Mouse (Mus musculus) megakaryocyte, adult 5-6 weeks (primary cell): ENCODE results near the gene Pds5b. TPM values are rescaled to one million over a fixed set of nuclear protein-coding genes. Genes with fewer than 3 reads are reported as not detected.
"Not testable (repeated sequence)": the region's sequence is repeated elsewhere in the genome, so short reads cannot be mapped to it uniquely, and the experiment has no call there.

ENCODE experiments used
- ATAC-seq: 2 replicates; pipeline ENCODE4 v1.8.0; 2016; ENCODE audit warnings: mild to moderate bottlenecking, inconsistent platforms; ENCODE audit not compliant: poor library complexity, severe bottlenecking
- total RNA-seq, 2 experiments: library from RNA; stranded (forward) in 1 of 2; stranded (reverse) in 1 of 2; fragments of 153-499, 151-499 nt in 1 of 2; fragments of 221-1000, 200-1000 nt in 1 of 2; gene quantifications; 2 replicates each; pipeline versions ENCODE4 v1.2.3 to v1.2.4; 2015 to 2017

Pds5b gene
- total RNA-seq, 2 experiments from 2014 or later, result 27.6 to 46.1 TPM

GRCm38 (mm10) chr5:150693277-150693676, 19.7 kb downstream of the Pds5b start:
- ATAC-seq, result no peak

GRCm38 (mm10) chr5:150702714-150703113, 29.2 kb downstream of the Pds5b start:
- ATAC-seq, result peak; percentile 69

DNA sequence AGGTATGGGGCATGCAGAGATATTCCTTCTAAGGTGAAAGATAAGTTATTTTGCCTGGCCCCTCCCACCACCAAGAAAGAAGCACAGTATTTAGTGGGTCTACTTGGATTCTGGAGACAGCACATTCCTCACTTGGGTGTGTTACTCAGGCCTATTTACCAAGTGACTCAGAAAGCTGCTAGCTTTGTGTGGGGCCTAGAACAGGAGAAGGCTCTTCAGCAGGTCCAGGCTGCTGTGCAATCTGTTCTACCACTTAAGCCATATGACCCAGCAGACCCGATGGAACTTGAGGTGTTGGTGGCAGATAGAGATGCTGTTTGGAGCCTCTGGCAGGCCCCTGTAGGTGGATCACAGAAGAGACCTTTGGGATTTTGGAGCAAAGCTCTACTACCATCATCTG, 33.1 kb downstream of the Pds5b start:
- ATAC-seq, result not testable (repeated sequence)

DNA sequence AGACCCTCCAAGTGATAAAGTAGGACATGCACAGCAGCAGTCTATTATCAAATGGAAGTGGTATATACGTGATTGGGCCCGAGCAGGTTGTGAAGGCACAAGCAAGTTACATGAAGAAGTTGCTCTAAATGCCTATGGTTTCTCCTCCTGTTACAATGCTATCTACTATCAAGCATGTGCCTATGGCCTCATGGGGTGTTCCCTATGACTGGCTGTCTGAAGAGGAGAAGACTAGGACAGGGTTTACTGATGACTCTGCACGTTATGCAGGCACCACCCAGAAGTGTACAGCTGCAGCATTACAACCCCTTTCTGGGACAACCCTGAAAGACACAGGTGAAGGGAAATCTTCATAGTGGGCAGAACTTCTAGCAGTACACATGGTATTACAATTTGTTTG, 33.6 kb downstream of the Pds5b start:
- ATAC-seq, result not testable (repeated sequence)

GRCm38 (mm10) chr5:150711503-150711902, 38.0 kb downstream of the Pds5b start:
- ATAC-seq, result no peak

DNA sequence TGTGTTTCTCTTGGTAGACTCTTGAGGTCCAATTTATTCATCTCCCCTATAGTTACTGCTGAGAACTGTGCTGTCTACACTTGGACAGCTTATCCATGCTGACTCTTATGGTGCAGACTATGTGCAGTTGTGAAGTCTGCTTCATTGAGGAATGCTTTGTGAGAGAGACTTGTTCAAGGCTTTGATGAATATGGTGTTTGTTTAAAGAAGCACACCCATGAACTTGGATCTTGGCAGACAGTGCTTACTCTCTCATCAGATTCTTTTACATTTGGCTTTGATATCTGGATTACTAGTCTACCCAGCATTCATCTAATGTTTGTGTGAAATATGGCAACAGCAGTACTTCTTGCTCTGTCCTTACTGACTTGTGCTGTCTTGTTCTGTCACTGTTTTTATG, 39.9 kb downstream of the Pds5b start:
- ATAC-seq, result no peak

GRCm38 (mm10) chr5:150717775-150718174, 44.2 kb downstream of the Pds5b start:
- peak; percentile 89 for ATAC-seq

DNA sequence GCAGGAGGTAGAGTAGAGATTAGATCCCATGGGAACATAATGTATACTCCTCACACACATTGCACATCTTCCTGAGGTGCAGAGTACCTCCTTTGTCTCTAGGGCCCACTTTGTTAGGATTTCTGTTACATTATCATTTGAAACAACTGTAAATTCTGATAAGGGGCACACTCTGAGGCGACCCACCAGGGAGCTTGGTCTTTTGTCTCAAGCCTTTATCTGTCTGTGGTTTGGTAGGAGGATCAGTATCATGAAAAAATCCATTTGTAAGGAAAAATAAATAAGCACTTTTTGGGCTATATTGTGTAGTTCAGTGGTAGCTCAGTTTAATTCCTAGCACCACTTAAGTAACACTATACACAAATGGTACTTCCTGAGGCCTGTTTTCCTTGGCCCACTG, 51.1 kb downstream of the Pds5b start:
- no peak for ATAC-seq

DNA sequence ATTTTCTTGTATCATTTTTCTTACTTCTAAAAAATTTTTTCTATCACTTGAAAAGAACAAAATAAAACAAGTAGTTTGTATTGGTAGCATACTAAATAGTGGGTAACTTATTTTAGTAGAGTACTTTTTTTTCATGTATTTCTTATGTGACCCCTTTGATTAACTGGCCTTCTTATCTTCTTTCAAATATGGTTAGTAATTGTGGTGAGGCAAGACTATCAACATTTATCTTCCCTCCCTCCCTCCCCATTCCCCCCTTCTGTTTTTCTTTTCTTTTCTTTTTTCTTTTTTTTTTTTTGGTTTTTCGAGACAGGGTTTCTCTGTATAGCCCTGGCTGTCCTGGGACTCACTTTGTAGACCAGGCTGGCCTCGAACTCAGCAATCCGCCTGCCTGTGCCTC, 63.5 kb downstream of the Pds5b start:
- not testable (repeated sequence) for ATAC-seq

DNA sequence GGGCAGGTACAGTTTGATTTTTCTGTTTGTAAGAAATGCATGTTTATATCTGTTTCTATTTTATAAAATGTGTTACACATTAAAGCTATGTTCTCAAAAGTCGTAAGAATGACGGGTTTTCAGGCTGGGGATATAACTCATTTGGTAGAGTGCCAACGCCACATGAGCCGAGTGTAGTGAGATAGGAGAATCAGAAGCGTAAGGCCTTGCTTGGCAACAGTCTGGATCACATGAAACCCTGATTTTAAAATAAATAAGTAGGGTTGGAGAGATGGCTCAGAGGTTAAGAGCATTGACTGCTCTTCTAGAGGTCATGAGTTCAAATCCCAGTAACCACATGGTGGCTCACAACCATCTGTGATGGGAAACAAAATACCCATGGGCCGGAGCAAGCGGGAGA, 65.8 kb downstream of the Pds5b start:
- ATAC-seq, result no peak

GRCm38 (mm10) chr5:150740597-150740996, 67.1 kb downstream of the Pds5b start:
- no peak for ATAC-seq

DNA sequence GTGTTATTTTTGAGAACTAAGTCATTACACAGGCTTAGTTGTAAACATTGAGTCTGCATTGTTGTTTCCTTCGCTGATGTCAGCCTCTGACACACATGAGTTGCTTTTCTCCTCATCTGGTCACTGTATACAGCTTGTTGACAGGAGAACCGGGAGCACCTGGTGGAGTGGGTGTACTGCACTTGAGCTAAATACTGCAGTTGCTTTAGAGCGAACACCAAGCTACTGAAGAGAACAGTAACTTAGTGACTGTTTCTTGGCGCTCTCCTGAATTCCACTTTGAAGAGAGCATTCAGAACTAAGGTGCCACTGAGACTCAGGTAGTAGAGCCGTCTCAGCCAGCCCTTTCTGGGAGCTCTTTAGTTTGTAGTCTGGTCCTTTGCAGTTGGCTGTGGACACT, 83.1 kb downstream of the Pds5b start:
- no peak for ATAC-seq

DNA sequence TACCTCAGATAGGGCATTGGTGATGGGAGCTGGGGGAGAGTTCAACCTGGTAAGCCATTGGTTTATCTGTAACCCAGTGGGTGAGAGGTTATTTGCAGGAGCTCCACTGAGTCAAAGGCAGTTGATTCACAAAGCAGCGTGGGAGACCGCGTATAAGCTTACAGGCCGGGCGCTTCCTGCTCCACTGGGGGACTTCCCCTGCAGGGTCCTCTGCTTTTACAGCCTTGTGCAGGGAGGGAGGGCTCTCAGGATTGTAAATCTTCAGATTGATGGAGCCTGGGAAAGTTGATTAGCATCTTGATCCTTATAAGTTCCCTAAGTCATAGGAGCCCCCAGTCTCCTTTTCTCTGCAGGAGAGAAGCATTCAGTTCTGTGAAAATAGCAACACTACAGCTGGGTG, 98.9 kb downstream of the Pds5b start:
- no peak for ATAC-seq

GRCm38 (mm10) chr5:150773083-150773482, 99.5 kb downstream of the Pds5b start:
- ATAC-seq, result no peak

DNA sequence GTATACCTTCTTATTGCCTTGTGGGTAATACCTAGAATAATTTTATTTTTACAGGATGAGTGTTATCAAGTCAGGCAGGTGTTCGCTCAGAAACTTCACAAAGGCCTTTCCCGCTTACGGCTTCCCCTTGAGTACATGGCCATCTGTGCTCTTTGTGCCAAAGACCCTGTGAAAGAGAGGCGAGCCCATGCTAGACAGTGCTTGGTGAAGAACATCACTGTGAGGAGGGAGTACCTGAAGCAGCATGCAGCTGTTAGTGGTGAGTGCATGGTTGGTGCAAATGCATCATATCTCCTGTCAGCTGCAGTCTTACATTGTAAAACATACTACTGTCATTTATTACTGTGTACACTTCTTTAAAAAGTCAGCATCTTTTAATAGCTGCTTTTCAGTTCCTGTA, 114.7 kb downstream of the Pds5b start:
- no peak for ATAC-seq

GRCm38 (mm10) chr5:150789039-150789438, 115.5 kb downstream of the Pds5b start:
- no peak for ATAC-seq

DNA sequence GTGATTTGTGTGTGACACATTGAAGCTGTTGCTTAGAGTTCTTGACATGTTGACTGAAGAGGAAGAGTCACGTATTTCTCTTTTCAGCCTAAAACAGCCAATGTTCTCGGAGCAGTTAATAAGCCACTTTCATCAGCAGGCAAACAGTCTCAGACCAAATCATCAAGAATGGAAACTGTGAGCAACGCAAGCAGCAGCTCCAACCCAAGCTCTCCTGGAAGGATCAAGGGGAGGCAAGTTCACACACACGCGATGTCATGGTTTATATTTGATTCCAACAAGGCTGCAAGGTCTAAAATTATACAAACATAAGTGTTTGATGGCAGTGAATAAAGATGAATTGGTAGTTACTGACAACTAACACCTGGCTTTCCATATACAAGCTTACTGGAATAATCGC, 120.6 kb downstream of the Pds5b start:
- ATAC-seq, result no peak

DNA sequence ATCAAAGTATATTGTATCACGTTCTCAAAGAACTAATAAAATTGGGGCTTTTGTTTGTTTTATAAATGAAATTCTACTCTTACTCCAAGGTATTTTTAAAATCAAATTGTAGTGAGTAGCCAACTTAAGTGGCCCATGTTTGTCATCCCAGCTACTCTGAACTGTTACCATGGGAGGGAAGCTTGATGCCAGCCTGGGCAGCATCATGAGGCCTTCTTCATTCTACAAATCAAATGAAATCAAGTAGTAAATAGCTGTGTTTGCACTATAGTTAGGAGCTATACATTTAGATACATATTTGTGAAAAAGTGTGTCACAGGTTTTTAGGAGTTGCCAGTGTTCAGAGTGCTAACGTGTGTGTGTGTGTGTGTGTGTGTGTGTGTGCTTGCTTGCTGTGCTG, 126.5 kb downstream of the Pds5b start:
- no peak for ATAC-seq

GRCm38 (mm10) chr5:150814111-150814990, 140.8 kb downstream of the Pds5b start:
- no peak for ATAC-seq

DNA sequence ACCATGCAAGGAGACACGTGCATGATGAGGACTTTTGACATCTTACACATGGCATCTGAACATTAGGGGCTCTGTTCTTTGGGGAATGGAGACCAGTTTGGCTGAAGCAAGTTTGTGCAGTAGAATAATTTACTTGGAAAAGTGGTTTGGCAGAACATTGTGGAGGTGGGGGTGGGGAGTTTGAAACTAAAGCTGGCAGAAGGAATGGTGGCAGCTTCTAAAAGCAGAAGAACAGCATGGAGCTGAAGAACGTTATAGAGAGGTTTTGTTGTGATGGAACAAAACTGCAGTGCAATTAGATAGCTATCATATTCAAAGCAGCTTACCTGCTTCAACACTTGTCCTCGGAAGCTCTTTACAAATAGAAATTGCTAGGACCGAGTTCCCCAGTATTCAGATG, 141.9 kb downstream of the Pds5b start:
- no peak for ATAC-seq

DNA sequence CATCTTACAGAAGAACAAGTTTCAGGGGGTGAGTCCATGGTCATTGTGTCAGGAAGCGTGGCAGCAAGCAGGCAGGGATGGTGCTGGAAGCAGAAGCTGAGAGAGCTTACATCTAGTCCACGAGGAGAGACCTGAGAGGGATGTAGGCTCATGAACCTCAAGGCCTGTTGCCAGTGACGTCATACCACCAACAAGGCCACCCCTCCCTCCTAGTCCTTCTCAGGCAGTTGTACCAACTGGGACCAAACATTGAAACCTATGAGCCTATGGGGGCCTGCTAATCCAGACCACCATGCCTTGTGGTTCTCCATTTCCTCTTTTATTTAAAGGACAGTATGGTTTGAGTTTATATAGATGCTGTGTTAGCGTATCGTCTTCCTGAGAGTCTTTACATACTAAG, 143.2 kb downstream of the Pds5b start:
- no peak for ATAC-seq

- no peak for ATAC-seq
These were observed 144.5 kb downstream of the Pds5b start for GRCm38 (mm10) chr5:150818041-150818440.

GRCm38 (mm10) chr5:150818886-150819285, 145.3 kb downstream of the Pds5b start:
- ATAC-seq, result no peak
